Mouse (Mus musculus) Patski (cell line): Measurements from ENCODE around the gene Tbx21. TPM values are rescaled to one million over a fixed set of nuclear protein-coding genes. Genes with fewer than 3 reads are reported as not detected.

ENCODE experiments used
- ATAC-seq: fragments of 100-300 bp; one replicate; pipeline ENCODE4 v1.8.0; 2021
- CTCF ChIA-PET: fragments of 350-600 bp; sonication (Branson Sonifier 250); formaldehyde crosslinking; loops from one replicate; lab custom pipeline; 2022; ENCODE audit warnings: inconsistent platforms; lab: Charles Lee
- POLR2A ChIA-PET: fragments of 350-600 bp; sonication (Branson Sonifier 250); formaldehyde crosslinking; loops from one replicate; lab custom pipeline; 2022; ENCODE audit warnings: antibody characterized with exemption, inconsistent platforms; lab: Charles Lee
- DNase-seq: peaks from one replicate; pipeline ENCODE4 v3.0.0-alpha.2; 2011; ENCODE audit warnings: low read depth, low spot score
- H3K27me3 ChIP-seq: fragments of 371-371 bp; one replicate; pipeline ENCODE4 v1.5.1; 2021
- CTCF ChIP-seq: fragments of 100-300 bp; IDR thresholded peaks from one replicate; pipeline ENCODE4 v1.5.1; 2021
- in situ Hi-C: fragments of 300-500 bp; cut with MboI; formaldehyde crosslinking; loops from 3 replicates; pipeline ENCODE4 v1.11.1; 2018; ENCODE audit warnings: low pct_unique_long_range_greater_than_20kb, mixed read lengths
- polyA plus RNA-seq: library from polyadenylated mRNA; unstranded; gene quantifications from one replicate; pipeline ENCODE4 v1.2.3, GENCODE M21; 2021

Gene Tbx21
- polyA plus RNA-seq, 1 experiment from 2014 or later, result not detected

- no peak for ATAC-seq
- CTCF ChIA-PET, result no interaction called here
- TF ChIP-seq CTCF, result no peak
Measured at GRCm38 (mm10) chr11:97120221-97120620, 5.1 kb upstream of the Tbx21 start.

GRCm38 (mm10) chr11:97115797-97116196 is 666 bp upstream of the Tbx21 start:
- CTCF ChIA-PET, result interaction anchor here (1.5 kb wide), 1 partner anchor 14 kb away, joined by 3 read pairs; no protein-coding TSS in a partner anchor
- DNase-seq, result no peak
- peaks cover 50% of the 10 kb centered on the region for H3K27me3 ChIP-seq
- POLR2A ChIA-PET, result interaction anchor here (0.5 to 0.6 kb wide), 2 partner anchors 20 to 858 kb away, joined by 3 read pairs; no protein-coding TSS in a partner anchor
- no peak for ATAC-seq
- no peak for TF ChIP-seq CTCF
- in situ Hi-C loops, result no loop called here

More at GRCm38 (mm10) chr11:97120221-97120620, 5.1 kb upstream of the Tbx21 start:
- in situ Hi-C loops, result no loop called here
- H3K27me3 ChIP-seq, result peaks cover 26% of the 10 kb centered on the region
- POLR2A ChIA-PET, result no interaction called here
- no peak for DNase-seq

GRCm38 (mm10) chr11:97112519-97113125 is 2.5 kb downstream of the Tbx21 start:
- in situ Hi-C loops, result no loop called here
- peaks cover 58% of the 10 kb centered on the region for H3K27me3 ChIP-seq
- no peak for ATAC-seq
- no peak for TF ChIP-seq CTCF
- DNase-seq, result no peak
- ChIA-PET CTCF (no interaction called here), POLR2A (no interaction called here)

GRCm38 (mm10) chr11:97108976-97109375 is 6.2 kb downstream of the Tbx21 start:
- no peak for TF ChIP-seq CTCF
- POLR2A ChIA-PET, result no interaction called here
- in situ Hi-C loops, result no loop called here
- CTCF ChIA-PET, result no interaction called here
- DNase-seq (no peak), ATAC-seq (no peak)
- H3K27me3 ChIP-seq, result peaks cover 40% of the 10 kb centered on the region

- CTCF ChIA-PET, result interaction anchor here (1.8 to 2.1 kb wide), 2 partner anchors 42 to 43 kb away, joined by 4 to 6 read pairs; no protein-coding TSS in a partner anchor
- DNase-seq (no peak), ATAC-seq (no peak)
- no peak for TF ChIP-seq CTCF
- POLR2A ChIA-PET, result interaction anchor here (0.6 kb wide), 1 partner anchor 26 kb away, joined by 5 read pairs; no protein-coding TSS in a partner anchor
- peaks cover 24% of the 10 kb centered on the region for H3K27me3 ChIP-seq
- in situ Hi-C loops, result loop anchor here (5.0 kb wide), 1 partner anchor 43 kb away; no protein-coding TSS in a partner anchor
Measured at GRCm38 (mm10) chr11:97104091-97104483, 11.0 kb downstream of the Tbx21 start.

- ATAC-seq, result no peak
- peaks cover 29% of the 10 kb centered on the region for H3K27me3 ChIP-seq
Measured at GRCm38 (mm10) chr11:97103163-97104090, 11.7 kb downstream of the Tbx21 start.

GRCm38 (mm10) chr11:97101722-97102121 is 13.4 kb downstream of the Tbx21 start:
- DNase-seq (no peak), ATAC-seq (no peak)
- ChIA-PET CTCF (interaction anchor here (1.0 to 1.4 kb wide), 3 partner anchors 10 to 41 kb away, joined by 3 read pairs; no protein-coding TSS in a partner anchor), POLR2A (no interaction called here)
- H3K27me3 ChIP-seq, result peaks cover 29% of the 10 kb centered on the region
- in situ Hi-C loops, result loop anchor here (5.0 kb wide), 1 partner anchor 46 kb away; no protein-coding TSS in a partner anchor
- TF ChIP-seq CTCF, result peak; percentile 85

More at GRCm38 (mm10) chr11:97103163-97104090, 11.7 kb downstream of the Tbx21 start:
- in situ Hi-C loops, result loop anchor here (5.0 kb wide), 1 partner anchor 44 kb away; no protein-coding TSS in a partner anchor
- POLR2A ChIA-PET, result interaction anchor here (0.6 kb wide), 1 partner anchor 27 kb away, joined by 5 read pairs; no protein-coding TSS in a partner anchor
- TF ChIP-seq CTCF, result no peak
- CTCF ChIA-PET, result interaction anchor here (1.8 to 2.1 kb wide), 2 partner anchors 43 to 44 kb away, joined by 4 to 6 read pairs; no protein-coding TSS in a partner anchor
- DNase-seq, result no peak

GRCm38 (mm10) chr11:97098791-97099190 is 16.3 kb downstream of the Tbx21 start:
- peaks cover 33% of the 10 kb centered on the region for H3K27me3 ChIP-seq
- CTCF ChIA-PET, result no interaction called here
- no peak for ATAC-seq
- no peak for TF ChIP-seq CTCF
- DNase-seq, result no peak
- POLR2A ChIA-PET, result no interaction called here
- in situ Hi-C loops, result loop anchor here (25.0 kb wide), 1 partner anchor 239 kb away; no protein-coding TSS in a partner anchor

GRCm38 (mm10) chr11:97094600-97094999 is 20.5 kb downstream of the Tbx21 start:
- peaks cover 31% of the 10 kb centered on the region for H3K27me3 ChIP-seq
- ATAC-seq (no peak), DNase-seq (no peak)
- CTCF ChIA-PET, result no interaction called here
- POLR2A ChIA-PET, result no interaction called here
- TF ChIP-seq CTCF, result no peak
- in situ Hi-C loops, result loop anchor here (25.0 kb wide), 1 partner anchor 243 kb away; no protein-coding TSS in a partner anchor

- DNase-seq (no peak), ATAC-seq (no peak)
- ChIA-PET POLR2A (no interaction called here), CTCF (no interaction called here)
- no peak for TF ChIP-seq CTCF
- in situ Hi-C loops, result loop anchor here (25.0 kb wide), 1 partner anchor 251 kb away; no protein-coding TSS in a partner anchor
- H3K27me3 ChIP-seq, result peaks cover 6% of the 10 kb centered on the region
Measured at GRCm38 (mm10) chr11:97086365-97086764, 28.8 kb downstream of the Tbx21 start.
